Mouse (Mus musculus) liver, embryonic 15.5 days (tissue): ENCODE measurements around the gene Ypel4. TPM values are rescaled to one million over a fixed set of nuclear protein-coding genes. Genes with fewer than 3 reads are reported as not detected.

Source experiments
- ATAC-seq: fragments of 200-750 bp; cut with Nextera tagmentation; 2 replicates; pipeline ENCODE4 v1.8.0; 2017; ENCODE audit warnings: moderate number of reproducible peaks, mild to moderate bottlenecking, moderate library complexity; ENCODE audit not compliant: insufficient read depth
- H3K27ac ChIP-seq: fragments of 300-500 bp; sonication (generic); replicated peaks from 2 replicates; pipeline ENCODE4 v1.5.1; 2015; ENCODE audit warnings: mild to moderate bottlenecking, inconsistent platforms
- H3K27me3 ChIP-seq: fragments of 300-500 bp; sonication (generic); 2 replicates; pipeline ENCODE4 v1.6.1; 2015; ENCODE audit warnings: mild to moderate bottlenecking, inconsistent platforms
- H3K36me3 ChIP-seq: fragments of 300-500 bp; sonication (generic); replicated peaks from 2 replicates; pipeline ENCODE4 v1.6.1; 2015; ENCODE audit warnings: moderate library complexity, mild to moderate bottlenecking, inconsistent platforms
- H3K4me1 ChIP-seq: fragments of 300-500 bp; sonication (generic); replicated peaks from 2 replicates; pipeline ENCODE4 v1.6.1; 2015; ENCODE audit warnings: inconsistent platforms
- H3K4me2 ChIP-seq: fragments of 300-500 bp; sonication (generic); 2 replicates; pipeline ENCODE4 v1.6.1; 2015; ENCODE audit warnings: moderate library complexity, mild to moderate bottlenecking, inconsistent platforms
- H3K4me3 ChIP-seq: fragments of 300-500 bp; sonication (generic); replicated peaks from 2 replicates; pipeline ENCODE4 v1.5.1; 2015; ENCODE audit warnings: mild to moderate bottlenecking, inconsistent platforms
- H3K9ac ChIP-seq: fragments of 300-500 bp; sonication (generic); 2 replicates; pipeline ENCODE4 v1.6.1; 2015; ENCODE audit warnings: moderate library complexity, mild to moderate bottlenecking, inconsistent platforms
- H3K9me3 ChIP-seq: fragments of 300-500 bp; sonication (generic); replicated peaks from 2 replicates; pipeline ENCODE4 v1.6.1; 2016; ENCODE audit warnings: inconsistent platforms
- WGBS: fragments of 180-500 bp; shearing (Covaris S2); methylation state at CpG from one replicate; pipeline ENCODE4 v1.1.7; 2015; ENCODE audit warnings: mixed read lengths; ENCODE audit not compliant: insufficient replicate concordance; 5-methylcytosine and 5-hydroxymethylcytosine counted together
- polyA plus RNA-seq: library from polyadenylated mRNA; unstranded; fragments of >200 nt; fragmentation: Nextera tagmentation; extraction: Ambion mirVana; gene quantifications from 2 replicates; pipeline ENCODE4 v1.2.1, GENCODE M21; 2015

Gene Ypel4
- 66.9 and 75.7 TPM in 2 replicates for polyA plus RNA-seq

DNA sequence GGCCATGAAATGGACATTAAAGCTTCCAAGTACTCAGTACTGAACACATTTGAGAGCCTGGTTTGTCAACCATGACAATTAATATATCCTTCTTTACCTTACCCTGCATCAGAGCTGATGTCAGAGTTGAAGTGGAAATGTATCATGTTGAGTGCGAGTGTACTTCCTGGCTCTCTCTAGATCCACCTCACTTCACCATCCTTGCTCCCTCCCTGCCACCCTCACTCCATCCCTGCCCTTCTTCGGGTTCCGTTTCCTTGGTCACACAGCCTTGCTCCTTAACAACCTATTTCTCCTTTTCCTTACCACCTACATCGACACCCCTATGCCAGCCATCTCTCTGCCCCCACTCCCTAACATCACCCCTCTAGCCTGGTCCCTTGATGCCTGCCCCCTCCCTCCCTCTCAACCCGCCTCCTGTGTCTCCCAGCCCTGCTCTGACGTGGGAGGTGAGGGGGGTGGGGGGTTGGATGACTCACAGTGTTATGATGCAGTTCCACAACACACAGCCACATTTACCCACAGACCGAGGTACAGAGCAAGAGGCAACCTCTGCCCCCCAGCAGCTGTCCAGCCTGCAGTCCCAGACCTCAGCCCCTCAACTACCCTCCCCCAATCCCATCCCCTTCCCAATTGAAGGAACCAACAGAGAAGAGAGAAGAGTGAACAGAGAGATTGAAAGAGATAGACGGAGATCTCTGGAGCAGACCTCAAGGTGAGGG lies at the start of gene Ypel4:
TSS of gene Ypel4 (plus strand) at position 480 of the 722 bp plus-strand sequence.
- ATAC-seq: peak; percentile 60
- Histone ChIP-seq H3K9ac (peak within 1 kb of the TSS; percentile 77), H3K27ac (peak within 1 kb of the TSS; percentile 98)

DNA sequence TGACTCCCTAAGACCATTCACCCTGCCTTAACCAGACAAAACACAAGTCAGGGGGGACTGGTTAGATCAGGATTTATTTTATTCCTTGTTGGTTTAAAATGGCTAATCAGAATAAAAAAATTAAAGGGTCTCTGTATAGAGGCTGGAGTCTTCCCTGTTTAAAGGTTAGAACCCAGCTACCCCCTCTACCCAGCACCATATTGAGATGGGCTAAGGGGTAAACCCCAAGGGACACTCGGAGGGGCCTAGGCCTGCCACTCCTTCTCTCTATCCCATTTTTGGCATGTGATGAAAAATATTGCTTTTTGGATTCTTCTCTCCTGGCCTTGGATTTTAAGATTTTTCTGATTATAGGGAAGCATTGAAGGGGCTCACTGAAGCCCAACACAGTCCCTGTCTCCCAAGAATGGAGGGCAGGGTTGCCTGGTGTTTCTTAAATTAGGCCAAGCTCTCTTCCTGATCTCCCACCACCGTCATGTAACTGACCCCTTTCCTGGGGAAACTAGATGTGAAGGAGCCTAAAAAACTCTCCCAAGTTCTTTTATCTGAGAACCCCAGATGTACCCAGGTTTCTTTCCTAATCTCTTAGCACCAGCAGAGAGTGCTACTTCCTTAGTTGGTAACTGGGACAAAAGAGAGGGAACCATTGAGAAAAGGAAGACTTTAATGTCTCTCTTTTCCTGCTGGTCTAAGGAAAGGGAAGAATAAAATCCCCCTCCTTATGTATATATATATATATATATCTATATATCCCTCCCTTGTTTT lies 45.6 kb upstream of the Ypel4 start:
- Histone ChIP-seq H3K27me3 (no peaks in the 10 kb centered on the region), H3K4me2 (no peak overlapping the region), H3K4me3 (no peak overlapping the region), H3K9ac (no peak overlapping the region), H3K27ac (peak overlapping the region; percentile 58), H3K36me3 (peaks cover 89% of the 10 kb centered on the region), H3K9me3 (no peaks in the 10 kb centered on the region), H3K4me1 (peaks cover 24% of the 10 kb centered on the region)
- no peak for ATAC-seq
- 57% methylated on average over 2 of the region's 2 CpGs for WGBS

More for the DNA sequence above, at the start of gene Ypel4:
- peak within 1 kb of the TSS; percentile 82 for H3K4me2 ChIP-seq
- peaks cover 96% of the 10 kb centered on the region for H3K4me1 ChIP-seq
- H3K27me3 ChIP-seq: peaks cover 26% of the 10 kb centered on the region
- no peaks in the 10 kb centered on the region for H3K9me3 ChIP-seq
- WGBS: 7% methylated on average over 8 of the region's 8 CpGs
- peaks cover 29% of the 10 kb centered on the region for H3K36me3 ChIP-seq
- H3K4me3 ChIP-seq: peak within 1 kb of the TSS; percentile 66

GRCm38 (mm10) chr2:84690050-84690449 lies 43.8 kb upstream of the Ypel4 start:
- no peak overlapping the region for H3K27ac ChIP-seq
- WGBS: 87% methylated on average over 12 of the region's 12 CpGs
- H3K4me2 ChIP-seq: no peak overlapping the region
- no peak for ATAC-seq
- H3K4me3 ChIP-seq: no peak overlapping the region
- peaks cover 14% of the 10 kb centered on the region for H3K4me1 ChIP-seq
- no peaks in the 10 kb centered on the region for H3K27me3 ChIP-seq
- H3K9ac ChIP-seq: no peak overlapping the region
- no peaks in the 10 kb centered on the region for H3K9me3 ChIP-seq
- peaks cover 94% of the 10 kb centered on the region for H3K36me3 ChIP-seq

DNA sequence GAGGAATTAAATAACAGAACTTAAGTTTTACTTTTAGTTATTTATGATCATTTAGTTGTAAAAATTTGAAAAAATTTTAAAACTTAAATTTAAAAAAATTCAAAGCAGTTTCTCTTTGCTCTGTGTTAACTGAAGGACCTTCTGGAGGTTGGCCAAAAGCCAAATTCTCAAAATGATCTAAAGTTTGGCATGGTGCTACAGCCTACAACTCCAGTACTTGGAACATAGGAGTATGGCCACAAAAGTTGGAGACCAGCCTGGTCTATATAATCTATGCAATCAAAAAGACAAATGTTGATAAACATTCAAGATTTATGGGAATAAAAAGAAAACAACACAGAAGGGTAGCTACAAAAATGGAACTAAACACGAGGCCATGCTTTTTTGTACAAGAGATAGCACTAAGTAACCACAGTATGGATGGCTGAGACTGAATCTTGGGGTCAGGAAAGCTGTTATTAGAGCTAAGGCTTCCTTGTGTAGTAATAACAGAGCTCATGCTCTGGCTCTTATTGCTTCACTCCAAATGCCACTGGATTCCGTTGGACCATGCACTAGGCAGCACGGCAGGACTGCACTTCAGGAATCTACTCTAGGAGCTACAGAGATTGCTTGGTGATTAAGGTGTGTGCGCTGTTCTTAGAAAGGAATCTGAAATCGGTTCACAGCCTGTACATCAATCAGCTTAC lies 38.7 kb upstream of the Ypel4 start:
- Histone ChIP-seq H3K27me3 (no peaks in the 10 kb centered on the region), H3K9ac (no peak overlapping the region), H3K27ac (no peak overlapping the region), H3K4me2 (no peak overlapping the region), H3K9me3 (no peaks in the 10 kb centered on the region), H3K36me3 (peaks cover 94% of the 10 kb centered on the region), H3K4me3 (no peak overlapping the region), H3K4me1 (no peaks in the 10 kb centered on the region)
- ATAC-seq: no peak
- 83% methylated on average over 5 of the region's 5 CpGs for WGBS

- H3K4me1 ChIP-seq: peaks cover 36% of the 10 kb centered on the region
- H3K27ac ChIP-seq: no peak overlapping the region
- no peak overlapping the region for H3K9ac ChIP-seq
- no peaks in the 10 kb centered on the region for H3K9me3 ChIP-seq
- 49% methylated on average over 1 of the region's 1 CpGs for WGBS
- no peaks in the 10 kb centered on the region for H3K27me3 ChIP-seq
- H3K4me3 ChIP-seq: no peak overlapping the region
- peaks cover 91% of the 10 kb centered on the region for H3K36me3 ChIP-seq
- no peak for ATAC-seq
- H3K4me2 ChIP-seq: no peak overlapping the region
Measured at GRCm38 (mm10) chr2:84703497-84703896, 30.4 kb upstream of the Ypel4 start.

- Histone ChIP-seq H3K4me3 (no peak overlapping the region), H3K9ac (no peak overlapping the region), H3K27me3 (no peaks in the 10 kb centered on the region), H3K27ac (peak overlapping the region; percentile 19; the same call in 1 of the 2 replicates), H3K4me2 (no peak overlapping the region), H3K9me3 (no peaks in the 10 kb centered on the region), H3K36me3 (peaks cover 92% of the 10 kb centered on the region), H3K4me1 (peaks cover 36% of the 10 kb centered on the region)
- no peak for ATAC-seq
- 74% methylated on average over 5 of the region's 5 CpGs for WGBS
Measured at GRCm38 (mm10) chr2:84704329-84704728, 29.5 kb upstream of the Ypel4 start.

DNA sequence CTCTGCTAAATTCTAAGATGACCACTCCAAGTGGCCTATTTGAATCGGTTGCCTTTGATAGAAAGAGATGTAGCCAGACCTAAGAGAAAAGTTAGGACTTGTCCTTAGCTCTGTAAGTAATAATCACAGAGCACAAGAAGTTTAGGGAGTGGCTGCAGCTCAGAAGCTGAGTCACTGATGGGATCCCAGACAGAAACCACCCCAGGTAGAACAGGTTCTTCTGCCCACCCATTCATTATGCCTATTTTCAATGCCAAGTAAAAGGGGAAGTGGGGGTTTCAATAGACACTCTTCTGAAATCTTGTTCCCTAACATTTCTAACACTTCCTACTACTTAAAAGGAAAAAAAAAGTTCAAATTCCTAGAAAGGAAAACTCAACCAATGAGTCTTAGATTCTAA lies 28.6 kb upstream of the Ypel4 start:
- no peak overlapping the region for H3K4me3 ChIP-seq
- no peak overlapping the region; the same call in 1 of the 2 replicates for H3K27ac ChIP-seq
- no peak for ATAC-seq
- H3K36me3 ChIP-seq: peaks cover 92% of the 10 kb centered on the region
- H3K9me3 ChIP-seq: no peaks in the 10 kb centered on the region
- H3K27me3 ChIP-seq: no peaks in the 10 kb centered on the region
- WGBS: 74% methylated on average over 1 of the region's 1 CpGs
- no peak overlapping the region for H3K9ac ChIP-seq
- peaks cover 38% of the 10 kb centered on the region for H3K4me1 ChIP-seq
- no peak overlapping the region for H3K4me2 ChIP-seq

DNA sequence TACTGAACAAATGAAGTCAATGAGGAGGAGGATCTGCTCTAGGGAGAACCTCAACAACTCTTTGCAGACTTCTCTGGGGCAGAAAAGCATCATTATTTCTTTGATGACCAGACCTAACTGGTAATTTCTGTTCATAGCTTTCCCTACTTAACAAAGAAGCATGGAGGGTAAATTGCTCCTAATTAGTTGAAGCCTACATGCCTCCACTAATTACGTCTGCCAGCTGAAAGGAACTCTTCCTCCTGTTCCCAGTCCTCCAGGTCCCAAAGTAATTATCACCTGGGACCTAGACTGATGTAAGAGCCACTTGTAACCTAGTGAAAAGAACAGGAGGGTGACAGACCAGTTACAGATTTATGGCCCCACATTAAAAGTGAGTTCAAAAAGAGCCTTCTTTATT lies 26.3 kb upstream of the Ypel4 start:
- ATAC-seq: no peak
- WGBS: 72% methylated on average over 1 of the region's 1 CpGs

DNA sequence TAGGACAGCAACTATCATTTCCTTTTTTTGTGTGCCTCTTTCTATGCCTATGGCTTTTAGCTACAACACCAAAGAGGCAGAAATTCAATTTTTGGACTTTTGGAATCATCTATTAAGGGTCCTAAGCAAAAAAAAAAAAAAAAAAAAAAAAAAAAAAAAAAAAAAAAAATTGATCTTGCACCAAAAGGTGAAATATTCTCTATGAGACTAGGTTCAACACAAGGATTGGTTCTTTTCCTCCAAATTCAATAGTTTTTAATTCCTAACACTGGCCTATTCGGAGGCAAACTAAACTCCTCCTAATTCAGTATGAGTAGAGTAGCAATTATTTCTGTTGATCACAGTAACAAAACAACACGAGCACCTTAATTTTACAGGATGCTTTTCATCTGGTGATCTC lies 22.0 kb upstream of the Ypel4 start:
- Histone ChIP-seq H3K27ac (no peak overlapping the region), H3K4me1 (peaks cover 45% of the 10 kb centered on the region), H3K27me3 (no peaks in the 10 kb centered on the region), H3K9ac (no peak overlapping the region), H3K4me2 (no peak overlapping the region; the same call in 1 of the 2 replicates), H3K9me3 (no peaks in the 10 kb centered on the region), H3K4me3 (no peak overlapping the region), H3K36me3 (peaks cover 43% of the 10 kb centered on the region)
- WGBS: 85% methylated on average over 2 of the region's 2 CpGs
- no peak for ATAC-seq

More for the DNA sequence above, 26.3 kb upstream of the Ypel4 start:
- Histone ChIP-seq H3K27me3 (no peaks in the 10 kb centered on the region), H3K4me3 (no peak overlapping the region), H3K4me2 (no peak overlapping the region), H3K36me3 (peaks cover 86% of the 10 kb centered on the region), H3K9me3 (no peaks in the 10 kb centered on the region), H3K4me1 (peaks cover 49% of the 10 kb centered on the region), H3K9ac (no peak overlapping the region), H3K27ac (no peak overlapping the region)

DNA sequence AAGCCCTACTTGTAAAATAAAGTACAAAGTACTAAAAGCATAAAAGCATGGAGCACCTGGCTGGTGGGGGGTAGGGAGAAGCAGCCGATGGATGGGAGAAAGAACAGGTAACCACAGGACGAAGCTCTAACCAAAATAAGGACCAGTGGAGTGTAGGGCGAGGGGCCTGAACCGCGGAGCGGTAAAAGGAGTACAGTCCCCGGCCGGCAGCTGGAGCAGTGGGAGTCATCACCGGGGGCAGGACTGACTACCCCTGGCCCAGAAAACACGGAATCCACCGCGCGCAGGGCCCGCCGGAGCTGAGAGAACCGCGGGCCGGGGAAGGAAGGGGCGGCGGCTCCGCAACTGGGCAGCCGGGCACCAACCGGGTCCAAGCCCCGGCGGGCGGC lies 19.4 kb upstream of the Ypel4 start:
- peaks cover 18% of the 10 kb centered on the region for H3K36me3 ChIP-seq
- under 1% methylated on average over 26 of the region's 26 CpGs for WGBS
- peaks cover 47% of the 10 kb centered on the region for H3K4me1 ChIP-seq
- peak overlapping the region; percentile 91 for H3K4me2 ChIP-seq
- H3K4me3 ChIP-seq: peak overlapping the region; percentile 86
- no peaks in the 10 kb centered on the region for H3K9me3 ChIP-seq
- H3K27me3 ChIP-seq: no peaks in the 10 kb centered on the region
- peak overlapping the region; percentile 99 for H3K27ac ChIP-seq
- no peak for ATAC-seq
- H3K9ac ChIP-seq: peak overlapping the region; percentile 94
